Mouse (Mus musculus) limb, embryonic 14.5 days (tissue): ENCODE data around the gene Shisal2b. TPM values are rescaled to one million over a fixed set of nuclear protein-coding genes. Genes with fewer than 3 reads are reported as not detected.

Experiments used
- ATAC-seq: fragments of 200-750 bp; cut with Nextera tagmentation; 2 replicates; pipeline ENCODE4 v1.8.0; 2017; ENCODE audit warnings: low read depth, moderate number of reproducible peaks, moderate TSS enrichment; ENCODE audit not compliant: low FRiP score
- DNase-seq: peaks from one replicate; pipeline ENCODE4 v3.0.0-alpha.2; 2015; ENCODE audit warnings: low spot score
- H3K27ac ChIP-seq: fragments of 300-500 bp; sonication (generic); replicated peaks from 2 replicates; pipeline ENCODE4 v1.5.1; 2014; ENCODE audit warnings: low read depth, mild to moderate bottlenecking, low read length, moderate library complexity, mixed read lengths
- H3K27me3 ChIP-seq: fragments of 300-500 bp; sonication (generic); 2 replicates; pipeline ENCODE4 v1.6.1; 2014; ENCODE audit warnings: low read length, mixed read lengths; ENCODE audit not compliant: control insufficient read depth, insufficient read depth
- H3K36me3 ChIP-seq: fragments of 300-500 bp; sonication (generic); 2 replicates; pipeline ENCODE4 v1.6.1; 2014; ENCODE audit warnings: mild to moderate bottlenecking, low read length, moderate library complexity, mixed read lengths; ENCODE audit not compliant: control insufficient read depth, insufficient read depth
- H3K4me1 ChIP-seq: fragments of 300-500 bp; sonication (generic); 2 replicates; pipeline ENCODE4 v1.6.1; 2014; ENCODE audit warnings: antibody characterized with exemption, low read length, mixed read lengths; ENCODE audit not compliant: control insufficient read depth, insufficient read depth
- H3K4me2 ChIP-seq: fragments of 300-500 bp; sonication (generic); replicated peaks from 2 replicates; pipeline ENCODE4 v1.6.1; 2014; ENCODE audit warnings: low read depth, mild to moderate bottlenecking, low read length, moderate library complexity; ENCODE audit not compliant: severe bottlenecking
- H3K4me3 ChIP-seq: fragments of 300-500 bp; sonication (generic); replicated peaks from 2 replicates; pipeline ENCODE4 v1.5.1; 2014; ENCODE audit warnings: low read length
- H3K9ac ChIP-seq: fragments of 300-500 bp; sonication (generic); 2 replicates; pipeline ENCODE4 v1.6.1; 2014; ENCODE audit warnings: mild to moderate bottlenecking, low read depth, low read length, moderate library complexity; ENCODE audit not compliant: severe bottlenecking
- H3K9me3 ChIP-seq: fragments of 300-500 bp; sonication (generic); 2 replicates; pipeline ENCODE4 v1.6.1; 2016; ENCODE audit warnings: low read length; ENCODE audit not compliant: control insufficient read depth
- POLR2A ChIP-seq: fragments of 200-500 bp; IDR thresholded peaks from 2 replicates; pipeline ENCODE4 v1.8.0; 2012; ENCODE audit warnings: inconsistent platforms, mild to moderate bottlenecking, moderate library complexity, borderline replicate concordance; ENCODE audit not compliant: insufficient read depth, insufficient read length; ENCODE audit errors: extremely low read depth
- WGBS: fragments of 180-500 bp; shearing (Covaris S2); extraction: QIAGEN DNeasy Blood & Tissue Kit; methylation state at CpG from one replicate; pipeline ENCODE4 v1.1.7; 2014; 5-methylcytosine and 5-hydroxymethylcytosine counted together
- polyA plus RNA-seq, 2 experiments: library from polyadenylated mRNA; depleted of rRNA in 1 of 2; stranded (reverse) in 1 of 2; unstranded in 1 of 2; fragments of >200 nt; fragmentation: Nextera tagmentation in 1 of 2; extraction: Ambion mirVana in 1 of 2; gene quantifications; 2 replicates each; pipeline versions ENCODE4 v1.2.1 to v1.2.3; 2012 to 2014

Shisal2b gene
- polyA plus RNA-seq, 2 experiments, result 0.55 to 0.96 TPM

GRCm38 (mm10) chr13:104866726-104867125 is 3.0 kb upstream of the Shisal2b start:
- H3K27ac ChIP-seq, result no peak overlapping the region
- 76% methylated on average over 5 of the region's 5 CpGs for WGBS
- H3K4me3 ChIP-seq, result no peak overlapping the region
- no peaks in the 10 kb centered on the region for H3K9me3 ChIP-seq
- H3K4me2 ChIP-seq, result no peak overlapping the region
- H3K36me3 ChIP-seq, result no peaks in the 10 kb centered on the region
- peaks cover 3% of the 10 kb centered on the region; the same call in 1 of the 2 replicates for H3K4me1 ChIP-seq
- H3K9ac ChIP-seq, result no peak overlapping the region
- ATAC-seq (no peak), DNase-seq (no peak)
- TF ChIP-seq POLR2A, result no peak
- 0 out of 2 replicates have a peak, but pooled peaks cover 4% of the 10 kb centered on the region for H3K27me3 ChIP-seq

- DNase-seq, result no peak
- no peaks in the 10 kb centered on the region for H3K27me3 ChIP-seq
- H3K4me2 ChIP-seq, result no peak overlapping the region
- H3K9ac ChIP-seq, result no peak overlapping the region
- WGBS, result 81% methylated on average over 2 of the region's 2 CpGs
- TF ChIP-seq POLR2A, result no peak
- ATAC-seq, result no peak
- H3K4me1 ChIP-seq, result no peaks in the 10 kb centered on the region
- H3K9me3 ChIP-seq, result no peaks in the 10 kb centered on the region
- no peak overlapping the region for H3K4me3 ChIP-seq
- H3K27ac ChIP-seq, result no peak overlapping the region
- no peaks in the 10 kb centered on the region for H3K36me3 ChIP-seq
Observed at GRCm38 (mm10) chr13:104853645-104854044, 10.0 kb downstream of the Shisal2b start.

- no peaks in the 10 kb centered on the region for H3K4me1 ChIP-seq
- H3K9ac ChIP-seq, result no peak overlapping the region
- H3K36me3 ChIP-seq, result peaks cover 4% of the 10 kb centered on the region
- H3K4me3 ChIP-seq, result no peak overlapping the region
- no peak for TF ChIP-seq POLR2A
- ATAC-seq (no peak), DNase-seq (no peak)
- 87% methylated on average over 13 of the region's 13 CpGs for WGBS
- H3K27me3 ChIP-seq, result no peaks in the 10 kb centered on the region
- H3K27ac ChIP-seq, result no peak overlapping the region
- H3K9me3 ChIP-seq, result no peaks in the 10 kb centered on the region
- no peak overlapping the region for H3K4me2 ChIP-seq
Observed at GRCm38 (mm10) chr13:104843295-104844089, 20.2 kb downstream of the Shisal2b start.

- no peak overlapping the region for H3K4me3 ChIP-seq
- no peak for TF ChIP-seq POLR2A
- no peaks in the 10 kb centered on the region for H3K27me3 ChIP-seq
- H3K36me3 ChIP-seq, result peaks cover 17% of the 10 kb centered on the region
- H3K9ac ChIP-seq, result no peak overlapping the region
- no peak overlapping the region for H3K27ac ChIP-seq
- no peaks in the 10 kb centered on the region for H3K4me1 ChIP-seq
- DNase-seq (no peak), ATAC-seq (no peak)
- no peak overlapping the region for H3K4me2 ChIP-seq
- no peaks in the 10 kb centered on the region for H3K9me3 ChIP-seq
- WGBS, result 72% methylated on average over 4 of the region's 4 CpGs
Observed at GRCm38 (mm10) chr13:104841937-104842336, 21.8 kb downstream of the Shisal2b start.

- TF ChIP-seq POLR2A, result no peak
- WGBS, result 59% methylated on average over 7 of the region's 7 CpGs
Observed at GRCm38 (mm10) chr13:104837628-104838027, 26.1 kb downstream of the Shisal2b start.

More at GRCm38 (mm10) chr13:104837628-104838027, 26.1 kb downstream of the Shisal2b start:
- Histone ChIP-seq H3K36me3 (peaks cover 45% of the 10 kb centered on the region), H3K4me1 (no peaks in the 10 kb centered on the region), H3K27me3 (no peaks in the 10 kb centered on the region), H3K27ac (no peak overlapping the region), H3K9ac (no peak overlapping the region), H3K4me2 (no peak overlapping the region), H3K4me3 (no peak overlapping the region), H3K9me3 (no peaks in the 10 kb centered on the region)
- DNase-seq (no peak), ATAC-seq (no peak)
